Mouse (Mus musculus): ENCODE measurements around the gene Cnbp. TPM values are rescaled to one million over a fixed set of nuclear protein-coding genes. Genes with fewer than 3 reads are reported as not detected.

The Cnbp gene
- polyA plus RNA-seq, 1 experiment: 196 TPM

- H3K27me3 ChIP-seq (ENCODE audit: control insufficient read depth, insufficient read depth, insufficient read length): no peaks in the 10 kb centered on the region
Observed at GRCm38 (mm10) chr6:87873104-87873503, 22.2 kb upstream of the Cnbp start.

GRCm38 (mm10) chr6:87871240-87871639, 20.3 kb upstream of the Cnbp start:
- H3K36me3 ChIP-seq (ENCODE audit: control insufficient read depth, insufficient read depth): no peaks in the 10 kb centered on the region
- no peak overlapping the region for H3K4me3 ChIP-seq
- no peak overlapping the region for H3K4me2 ChIP-seq (ENCODE audit: low read depth)
- H3K79me2 ChIP-seq (ENCODE audit: control insufficient read depth, insufficient read depth): no peaks in the 10 kb centered on the region
- TF ChIP-seq CEBPB (IDR thresholded peaks at IDR 0.05; ENCODE audit: insufficient read depth, poor library complexity, severe bottlenecking) (no peak), TCF12 (IDR thresholded peaks at IDR 0.05; ENCODE audit: insufficient read depth, poor library complexity, severe bottlenecking) (no peak), MAX (IDR thresholded peaks at IDR 0.05; ENCODE audit: low read depth) (no peak), MYOD1 (IDR thresholded peaks at IDR 0.05; ENCODE audit: control insufficient read depth in 1 of 3, insufficient read length in 2 of 3, low read depth in 2 of 3) (no peak), TCF3 (IDR thresholded peaks at IDR 0.05; ENCODE audit: insufficient read length, low read depth) (no peak), USF1 (IDR thresholded peaks at IDR 0.05; ENCODE audit: low read depth) (no peak), POLR2A (IDR thresholded peaks at IDR 0.05; ENCODE audit: insufficient read length, low read depth) (no peak), MYOG (IDR thresholded peaks at IDR 0.05; ENCODE audit: control insufficient read depth in 1 of 3, insufficient read depth in 1 of 3, insufficient read length in 2 of 3, low read depth in 2 of 3) (no peak), POLR2AphosphoS2 (IDR thresholded peaks at IDR 0.05; ENCODE audit: insufficient read length, low read depth) (no peak), REST (IDR thresholded peaks at IDR 0.05; ENCODE audit: insufficient read depth, insufficient read length) (no peak), SRF (IDR thresholded peaks at IDR 0.05; ENCODE audit: control insufficient read depth, insufficient read length, low read depth) (no peak), E2F4 (IDR thresholded peaks at IDR 0.05; ENCODE audit: insufficient read depth) (no peak)
- H3K27me3 ChIP-seq (ENCODE audit: control insufficient read depth, insufficient read depth, insufficient read length): no peaks in the 10 kb centered on the region
- no peak overlapping the region for H3ac ChIP-seq (ENCODE audit: control insufficient read depth, insufficient read length)

More at GRCm38 (mm10) chr6:87873104-87873503, 22.2 kb upstream of the Cnbp start:
- Histone ChIP-seq H3K79me2 (ENCODE audit: control insufficient read depth, insufficient read depth) (no peaks in the 10 kb centered on the region), H3ac (ENCODE audit: control insufficient read depth, insufficient read length) (no peak overlapping the region), H3K4me3 (no peak overlapping the region), H3K36me3 (ENCODE audit: control insufficient read depth, insufficient read depth) (no peaks in the 10 kb centered on the region), H3K4me2 (ENCODE audit: low read depth) (peak overlapping the region; percentile 30)
- TF ChIP-seq MYOD1 (IDR thresholded peaks at IDR 0.05; ENCODE audit: control insufficient read depth in 1 of 3, insufficient read length in 2 of 3, low read depth in 2 of 3) (peak; percentile 72 to 93 (median 82)), CEBPB (IDR thresholded peaks at IDR 0.05; ENCODE audit: insufficient read depth, poor library complexity, severe bottlenecking) (no peak), SRF (IDR thresholded peaks at IDR 0.05; ENCODE audit: control insufficient read depth, insufficient read length, low read depth) (no peak), TCF12 (IDR thresholded peaks at IDR 0.05; ENCODE audit: insufficient read depth, poor library complexity, severe bottlenecking) (peak; percentile 44), TCF3 (IDR thresholded peaks at IDR 0.05; ENCODE audit: insufficient read length, low read depth) (peak; percentile 24), MYOG (IDR thresholded peaks at IDR 0.05; ENCODE audit: control insufficient read depth in 1 of 3, insufficient read depth in 1 of 3, insufficient read length in 2 of 3, low read depth in 2 of 3) (peak; percentile 75 to 96 (median 75)), POLR2AphosphoS2 (IDR thresholded peaks at IDR 0.05; ENCODE audit: insufficient read length, low read depth) (no peak), POLR2A (IDR thresholded peaks at IDR 0.05; ENCODE audit: insufficient read length, low read depth) (no peak), MAX (IDR thresholded peaks at IDR 0.05; ENCODE audit: low read depth) (no peak)

GRCm38 (mm10) chr6:87870440-87870839, 19.5 kb upstream of the Cnbp start:
- TF ChIP-seq USF1 (IDR thresholded peaks at IDR 0.05; ENCODE audit: low read depth): no peak
- TF ChIP-seq MYOD1 (IDR thresholded peaks at IDR 0.05; ENCODE audit: control insufficient read depth in 1 of 3, insufficient read length in 2 of 3, low read depth in 2 of 3): no peak
- TF ChIP-seq CEBPB (IDR thresholded peaks at IDR 0.05; ENCODE audit: insufficient read depth, poor library complexity, severe bottlenecking): no peak
- no peak for TF ChIP-seq MYOG (IDR thresholded peaks at IDR 0.05; ENCODE audit: control insufficient read depth in 1 of 3, insufficient read depth in 1 of 3, insufficient read length in 2 of 3, low read depth in 2 of 3)
- no peak for TF ChIP-seq REST (IDR thresholded peaks at IDR 0.05; ENCODE audit: insufficient read depth, insufficient read length)
- no peak for TF ChIP-seq E2F4 (IDR thresholded peaks at IDR 0.05; ENCODE audit: insufficient read depth)
- no peak for TF ChIP-seq POLR2A (IDR thresholded peaks at IDR 0.05; ENCODE audit: insufficient read length, low read depth)
- no peak for TF ChIP-seq MAX (IDR thresholded peaks at IDR 0.05; ENCODE audit: low read depth)
- no peak for TF ChIP-seq TCF3 (IDR thresholded peaks at IDR 0.05; ENCODE audit: insufficient read length, low read depth)
- no peak for TF ChIP-seq TCF12 (IDR thresholded peaks at IDR 0.05; ENCODE audit: insufficient read depth, poor library complexity, severe bottlenecking)
- no peak for TF ChIP-seq POLR2AphosphoS2 (IDR thresholded peaks at IDR 0.05; ENCODE audit: insufficient read length, low read depth)
- Histone ChIP-seq H3K4me3 (no peak overlapping the region), H3K36me3 (ENCODE audit: control insufficient read depth, insufficient read depth) (no peaks in the 10 kb centered on the region), H3ac (ENCODE audit: control insufficient read depth, insufficient read length) (no peak overlapping the region), H3K4me2 (ENCODE audit: low read depth) (no peak overlapping the region), H3K79me2 (ENCODE audit: control insufficient read depth, insufficient read depth) (no peaks in the 10 kb centered on the region), H3K27me3 (ENCODE audit: control insufficient read depth, insufficient read depth, insufficient read length) (no peaks in the 10 kb centered on the region)

GRCm38 (mm10) chr6:87868871-87869506, 18.1 kb upstream of the Cnbp start:
- H3K4me3 ChIP-seq: no peak overlapping the region
- H3K36me3 ChIP-seq (ENCODE audit: control insufficient read depth, insufficient read depth): no peaks in the 10 kb centered on the region
- no peaks in the 10 kb centered on the region for H3K79me2 ChIP-seq (ENCODE audit: control insufficient read depth, insufficient read depth)
- peak overlapping the region; percentile 72 for H3K4me2 ChIP-seq (ENCODE audit: low read depth)
- peak; percentile 38 to 81 (median 60) for TF ChIP-seq MYOG (IDR thresholded peaks at IDR 0.05; ENCODE audit: control insufficient read depth in 1 of 3, insufficient read depth in 1 of 3, insufficient read length in 2 of 3, low read depth in 2 of 3)
- TF ChIP-seq CEBPB (IDR thresholded peaks at IDR 0.05; ENCODE audit: insufficient read depth, poor library complexity, severe bottlenecking): no peak
- peak in 2 of 3 experiments; percentile 63 to 82 for TF ChIP-seq MYOD1 (IDR thresholded peaks at IDR 0.05; ENCODE audit: control insufficient read depth in 1 of 3, insufficient read length in 2 of 3, low read depth in 2 of 3)
- peak; percentile 28 for TF ChIP-seq POLR2AphosphoS2 (IDR thresholded peaks at IDR 0.05; ENCODE audit: insufficient read length, low read depth)
- TF ChIP-seq POLR2A (IDR thresholded peaks at IDR 0.05; ENCODE audit: insufficient read length, low read depth): peak; percentile 28
- TF ChIP-seq MAX (IDR thresholded peaks at IDR 0.05; ENCODE audit: low read depth): no peak
- no peak for TF ChIP-seq USF1 (IDR thresholded peaks at IDR 0.05; ENCODE audit: low read depth)
- no peak for TF ChIP-seq E2F4 (IDR thresholded peaks at IDR 0.05; ENCODE audit: insufficient read depth)
- TF ChIP-seq TCF12 (IDR thresholded peaks at IDR 0.05; ENCODE audit: insufficient read depth, poor library complexity, severe bottlenecking): no peak
- no peak for TF ChIP-seq SRF (IDR thresholded peaks at IDR 0.05; ENCODE audit: control insufficient read depth, insufficient read length, low read depth)
- no peak overlapping the region for H3ac ChIP-seq (ENCODE audit: control insufficient read depth, insufficient read length)
- H3K27me3 ChIP-seq (ENCODE audit: control insufficient read depth, insufficient read depth, insufficient read length): no peaks in the 10 kb centered on the region
